Mouse (Mus musculus) Patski (cell line): ENCODE results near the gene Gart. TPM values are rescaled to one million over a fixed set of nuclear protein-coding genes. Genes with fewer than 3 reads are reported as not detected.
"Not testable (repeated sequence)": the region's sequence is repeated elsewhere in the genome, so short reads cannot be mapped to it uniquely, and the experiment has no call there.

Source experiments
- ATAC-seq: fragments of 100-300 bp; one replicate; pipeline ENCODE4 v1.8.0; 2021
- CTCF ChIA-PET: fragments of 350-600 bp; sonication (Branson Sonifier 250); formaldehyde crosslinking; loops from one replicate; lab custom pipeline; 2022; ENCODE audit warnings: inconsistent platforms; lab: Charles Lee
- POLR2A ChIA-PET: fragments of 350-600 bp; sonication (Branson Sonifier 250); formaldehyde crosslinking; loops from one replicate; lab custom pipeline; 2022; ENCODE audit warnings: antibody characterized with exemption, inconsistent platforms; lab: Charles Lee
- DNase-seq: peaks from one replicate; pipeline ENCODE4 v3.0.0-alpha.2; 2011; ENCODE audit warnings: low read depth, low spot score
- H3K27me3 ChIP-seq: fragments of 371-371 bp; one replicate; pipeline ENCODE4 v1.5.1; 2021
- CTCF ChIP-seq: fragments of 100-300 bp; IDR thresholded peaks from one replicate; pipeline ENCODE4 v1.5.1; 2021
- in situ Hi-C: fragments of 300-500 bp; cut with MboI; formaldehyde crosslinking; loops from 3 replicates; pipeline ENCODE4 v1.11.1; 2018; ENCODE audit warnings: low pct_unique_long_range_greater_than_20kb, mixed read lengths
- polyA plus RNA-seq: library from polyadenylated mRNA; unstranded; gene quantifications from one replicate; pipeline ENCODE4 v1.2.3, GENCODE M21; 2021

Gene Gart
- polyA plus RNA-seq, 1 experiment from 2014 or later: 79.5 TPM

DNA sequence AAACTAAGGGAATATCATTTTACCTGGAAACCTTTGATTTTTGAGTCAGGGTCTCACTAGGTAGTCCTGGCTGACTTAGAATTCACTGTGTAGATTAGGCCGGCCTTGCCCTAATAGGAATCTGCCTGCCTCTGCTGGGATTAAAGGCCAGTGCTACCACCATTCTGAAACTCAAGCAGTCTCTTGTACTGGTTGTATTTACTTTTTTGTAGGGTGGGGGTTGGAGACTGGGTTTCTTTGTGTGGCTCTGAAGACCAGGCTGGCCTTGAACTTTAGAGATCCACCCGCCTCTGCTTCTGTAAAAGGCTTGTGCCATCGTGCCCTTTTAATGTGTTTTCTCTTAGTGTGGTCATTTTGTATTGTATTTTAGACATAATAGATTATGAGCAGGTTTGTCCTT, 2.5 kb upstream of the Gart start:
- H3K27me3 ChIP-seq: no peaks in the 10 kb centered on the region
- in situ Hi-C loops: no loop called here
- ATAC-seq (no peak), DNase-seq (no peak)
- ChIA-PET CTCF (no interaction called here), POLR2A (interaction anchor here (0.6 to 0.7 kb wide), 3 partner anchors 22 to 273 kb away, joined by 4 to 12 read pairs (median 4); partner anchors contain the start of gene Tmem50b)
- TF ChIP-seq CTCF: no peak

- POLR2A ChIA-PET: interaction anchor here (0.7 to 1.5 kb wide), 3 partner anchors 9 to 108 kb away, joined by 3 to 7 read pairs (median 5); no protein-coding TSS in a partner anchor
- ATAC-seq (peak; percentile 22), DNase-seq (peak; percentile 13)
- no peaks in the 10 kb centered on the region for H3K27me3 ChIP-seq
- CTCF ChIA-PET: interaction anchor here (1.6 kb wide), 1 partner anchor 9 kb away, joined by 5 read pairs; no protein-coding TSS in a partner anchor
- no peak for TF ChIP-seq CTCF
- in situ Hi-C loops: no loop called here
These were observed 1.4 kb upstream of the Gart start for GRCm38 (mm10) chr16:91648220-91648550.

DNA sequence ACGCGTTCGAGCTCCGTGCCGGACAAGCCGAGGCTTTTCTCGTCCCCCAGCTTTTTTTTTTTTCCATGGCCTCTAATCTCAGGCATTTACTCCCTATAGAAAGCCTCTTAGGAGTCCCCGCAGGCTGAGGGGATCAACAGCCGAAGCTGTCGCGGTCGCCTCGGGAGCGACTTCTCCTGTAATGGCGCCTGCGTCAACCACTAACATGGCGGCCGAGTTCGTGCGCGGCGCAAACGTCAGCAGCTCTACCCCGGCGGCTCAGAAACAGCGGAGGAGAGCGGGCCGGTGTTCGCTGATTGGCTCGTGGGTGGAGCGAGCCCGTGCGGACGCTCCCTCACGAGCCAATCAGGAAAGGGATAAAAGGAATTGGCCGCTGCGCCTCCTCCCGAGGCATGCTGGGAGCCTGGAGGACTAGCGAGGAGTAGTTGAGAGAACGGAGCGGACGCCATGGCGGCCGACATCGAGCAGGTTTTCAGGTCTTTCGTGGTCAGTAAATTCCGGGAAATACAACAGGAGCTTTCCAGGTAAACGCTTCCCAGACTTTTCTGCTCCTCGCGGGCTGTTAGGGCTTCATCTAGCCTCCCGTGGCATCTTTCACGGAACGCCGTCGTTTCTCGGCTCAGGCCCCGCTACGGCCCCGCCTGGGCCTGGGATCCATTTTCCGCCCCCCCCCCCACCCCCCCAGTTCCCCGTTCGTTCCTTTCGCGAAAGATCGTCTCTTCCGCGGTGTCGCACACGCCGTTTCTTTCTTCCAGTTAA, 888 bp upstream of the Gart start, which contains the start of gene Son:
Gene Son (plus strand): TSS at position 46 of the 759 bp plus-strand sequence.
- DNase-seq (peak; percentile 84), ATAC-seq (peak; percentile 95)
- no peaks in the 10 kb centered on the region for H3K27me3 ChIP-seq
- ChIA-PET POLR2A (interaction anchor here (0.7 to 1.5 kb wide), 6 partner anchors 9 to 152 kb away, joined by 3 to 7 read pairs (median 3); no protein-coding TSS in a partner anchor), CTCF (interaction anchor here (1.6 kb wide), 1 partner anchor 9 kb away, joined by 5 read pairs; no protein-coding TSS in a partner anchor)
- in situ Hi-C loops: no loop called here
- no peak for TF ChIP-seq CTCF

- ChIA-PET POLR2A (no interaction called here), CTCF (no interaction called here)
- no peaks in the 10 kb centered on the region for H3K27me3 ChIP-seq
- DNase-seq (no peak), ATAC-seq (no peak)
- TF ChIP-seq CTCF: no peak
- in situ Hi-C loops: no loop called here
These were observed 653 bp downstream of the Gart start for GRCm38 (mm10) chr16:91645995-91646602.

- CTCF ChIA-PET, H3K27me3 ChIP-seq, in situ Hi-C loops, POLR2A ChIA-PET, DNase-seq, ATAC-seq: not testable (repeated sequence)
These were observed 1.3 kb downstream of the Gart start for GRCm38 (mm10) chr16:91645420-91645819.

GRCm38 (mm10) chr16:91644901-91645300, 1.9 kb downstream of the Gart start:
- CTCF ChIA-PET: no interaction called here
- in situ Hi-C loops: no loop called here
- no peak for DNase-seq
- POLR2A ChIA-PET: no interaction called here
- no peaks in the 10 kb centered on the region for H3K27me3 ChIP-seq
- TF ChIP-seq CTCF: no peak
- no peak for ATAC-seq

- in situ Hi-C loops: no loop called here
- ChIA-PET CTCF (no interaction called here), POLR2A (no interaction called here)
- H3K27me3 ChIP-seq: no peaks in the 10 kb centered on the region
- DNase-seq: no peak
- ATAC-seq: no peak
- TF ChIP-seq CTCF: no peak
These were observed 6.6 kb downstream of the Gart start for GRCm38 (mm10) chr16:91640171-91640570.

GRCm38 (mm10) chr16:91639636-91640035, 7.1 kb downstream of the Gart start:
- ATAC-seq: no peak
- ChIA-PET CTCF (interaction anchor here (1.3 to 1.6 kb wide), 2 partner anchors 8 to 19 kb away, joined by 4 to 5 read pairs; partner anchors contain the start of genes Gart and Son), POLR2A (no interaction called here)
- DNase-seq: no peak
- H3K27me3 ChIP-seq: no peaks in the 10 kb centered on the region
- TF ChIP-seq CTCF: no peak
- in situ Hi-C loops: no loop called here

GRCm38 (mm10) chr16:91639161-91639560, 7.6 kb downstream of the Gart start:
- in situ Hi-C loops: no loop called here
- no peaks in the 10 kb centered on the region for H3K27me3 ChIP-seq
- TF ChIP-seq CTCF: no peak
- CTCF ChIA-PET: interaction anchor here (1.3 to 1.6 kb wide), 2 partner anchors 8 to 18 kb away, joined by 4 to 5 read pairs; partner anchors contain the start of genes Gart and Son
- DNase-seq (no peak), ATAC-seq (no peak)
- POLR2A ChIA-PET: no interaction called here

DNA sequence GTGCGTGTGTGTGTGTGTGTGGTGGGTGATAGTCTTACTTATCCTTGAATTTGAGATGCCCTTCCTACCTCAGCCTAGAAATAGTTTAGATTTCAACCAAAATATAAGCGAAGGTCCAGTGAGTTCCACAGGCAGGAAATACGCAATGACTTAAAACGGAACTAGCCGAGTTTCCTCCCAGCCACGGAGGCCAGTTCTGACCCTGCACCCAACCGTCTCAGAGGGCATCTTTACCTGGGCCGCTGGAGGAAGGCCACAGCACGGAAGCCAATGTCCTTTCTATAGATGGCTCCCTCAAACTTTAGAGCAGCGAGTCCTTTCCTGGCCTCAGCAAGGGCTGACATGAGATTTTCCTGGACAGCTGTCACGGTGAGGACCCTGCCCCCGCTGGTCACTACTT, 13.1 kb downstream of the Gart start:
- ChIA-PET CTCF (interaction anchor here (0.7 kb wide), 1 partner anchor 41 kb away, joined by 3 read pairs; no protein-coding TSS in a partner anchor), POLR2A (no interaction called here)
- DNase-seq: no peak
- no peak for ATAC-seq
- in situ Hi-C loops: no loop called here
- no peaks in the 10 kb centered on the region for H3K27me3 ChIP-seq
- no peak for TF ChIP-seq CTCF

GRCm38 (mm10) chr16:91632940-91633339, 13.8 kb downstream of the Gart start:
- in situ Hi-C loops: no loop called here
- no peak for TF ChIP-seq CTCF
- H3K27me3 ChIP-seq: no peaks in the 10 kb centered on the region
- ATAC-seq: no peak
- POLR2A ChIA-PET: no interaction called here
- CTCF ChIA-PET: no interaction called here
- DNase-seq: no peak
